Mouse (Mus musculus) gastrocnemius, postnatal 4 days (tissue): Measurements from ENCODE around the gene Fstl3. TPM values are rescaled to one million over a fixed set of nuclear protein-coding genes. Genes with fewer than 3 reads are reported as not detected.

ENCODE experiments used
- DNase-seq, 2 experiments: peaks; one replicate each; pipeline ENCODE4 v3.0.0; 2021 to 2022; ENCODE audit warnings: low spot score in 2 of 2, mixed read lengths in 2 of 2
- total RNA-seq, 2 experiments: library from RNA; stranded (reverse); gene quantifications; 2 replicates each; pipeline ENCODE4 v1.2.3; 2021

Fstl3 gene
- total RNA-seq, 2 experiments from 2014 or later: 1.1 to 2.1 TPM

DNA sequence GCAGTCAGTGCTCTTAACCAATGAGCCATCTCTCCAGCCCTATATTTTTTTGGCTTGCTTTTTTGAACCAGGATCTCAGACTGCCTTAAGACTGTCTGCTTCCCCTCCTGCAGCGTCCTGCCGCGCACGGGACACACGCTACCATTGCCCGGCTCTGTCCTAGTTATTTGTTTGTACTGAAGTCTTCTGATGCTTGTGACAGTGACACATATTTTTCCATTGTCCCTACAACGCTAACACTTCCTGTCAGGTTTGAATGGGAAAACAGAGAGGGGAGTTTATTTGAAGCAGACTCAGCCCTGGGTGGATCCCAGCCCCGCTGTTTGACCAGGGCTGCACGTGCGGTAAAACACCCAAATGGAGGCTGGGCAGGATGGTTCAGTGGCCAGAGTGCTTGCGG, 31.7 kb downstream of the Fstl3 start:
- DNase-seq: no peak

DNA sequence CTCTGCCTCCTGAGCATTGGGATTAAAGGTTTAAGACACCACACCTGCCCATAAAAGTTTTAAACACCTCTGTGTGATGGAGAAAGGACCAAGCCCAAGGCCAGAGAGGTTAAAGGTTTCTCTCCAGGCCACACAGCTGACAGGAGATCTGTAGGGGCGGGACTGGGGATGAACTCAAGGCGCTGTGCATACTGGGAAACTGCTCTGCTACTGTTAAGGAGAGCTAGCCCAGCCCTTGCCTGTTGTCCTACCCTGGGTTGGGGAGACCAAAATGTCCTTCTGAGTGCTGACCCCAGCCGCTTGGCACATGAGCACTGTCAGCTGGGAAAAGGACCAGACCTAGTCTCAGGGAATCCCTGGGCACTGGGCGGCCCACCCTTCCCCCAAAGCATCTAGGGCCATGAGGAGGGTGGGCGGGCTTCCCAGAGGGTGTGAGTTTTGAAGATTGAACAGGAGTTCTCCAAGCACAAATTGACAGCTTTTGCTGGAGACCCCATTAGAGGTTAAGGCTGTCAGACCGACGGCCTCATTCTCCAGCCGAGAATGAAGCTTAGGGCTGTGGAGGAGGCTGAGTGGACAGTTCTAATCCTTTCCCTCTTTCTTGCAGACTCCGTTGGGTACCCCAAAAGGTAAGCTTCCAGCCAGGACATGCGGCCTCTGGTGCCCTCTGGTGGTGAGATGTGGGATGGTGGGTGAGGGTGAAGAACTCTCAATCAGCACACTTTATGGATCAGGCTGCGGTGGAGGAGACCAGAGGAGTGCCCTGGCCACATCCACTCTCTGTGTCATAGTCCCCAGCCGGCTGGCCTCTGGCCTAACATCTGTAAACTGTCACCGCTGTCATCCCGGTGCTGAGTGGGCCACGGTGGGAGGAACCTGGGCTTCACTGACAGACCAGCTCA, 34.9 kb downstream of the Fstl3 start:
- DNase-seq: peak; percentile 70 to 83

DNA sequence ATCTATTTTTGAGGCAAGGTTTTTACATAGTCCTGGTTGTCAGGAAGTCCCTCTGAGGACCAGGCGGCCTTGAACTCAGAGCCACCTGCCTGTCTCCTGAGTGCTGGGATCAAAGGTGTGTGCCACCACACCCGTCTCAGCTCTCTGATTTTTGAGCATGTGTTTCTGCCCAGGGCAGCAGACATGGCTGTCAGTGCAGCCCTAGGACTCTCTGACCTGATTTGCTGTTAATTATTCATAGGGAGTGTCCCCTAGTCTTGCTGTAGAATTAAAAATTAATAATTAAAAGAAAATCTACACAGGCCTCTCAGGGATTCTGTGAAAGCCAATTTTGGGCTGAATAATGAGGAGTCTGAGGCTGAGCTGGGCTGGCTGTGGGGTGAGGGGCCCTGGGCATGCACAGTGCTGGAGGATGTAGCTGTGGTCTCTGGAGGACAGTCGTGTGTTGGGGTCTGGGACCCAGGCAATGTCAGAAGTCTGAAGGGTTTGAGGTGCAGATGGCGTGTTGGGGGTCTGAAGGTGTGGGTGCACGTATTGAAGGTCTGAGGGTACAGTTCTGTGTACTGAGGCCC, 37.3 kb downstream of the Fstl3 start:
- no peak for DNase-seq

DNA sequence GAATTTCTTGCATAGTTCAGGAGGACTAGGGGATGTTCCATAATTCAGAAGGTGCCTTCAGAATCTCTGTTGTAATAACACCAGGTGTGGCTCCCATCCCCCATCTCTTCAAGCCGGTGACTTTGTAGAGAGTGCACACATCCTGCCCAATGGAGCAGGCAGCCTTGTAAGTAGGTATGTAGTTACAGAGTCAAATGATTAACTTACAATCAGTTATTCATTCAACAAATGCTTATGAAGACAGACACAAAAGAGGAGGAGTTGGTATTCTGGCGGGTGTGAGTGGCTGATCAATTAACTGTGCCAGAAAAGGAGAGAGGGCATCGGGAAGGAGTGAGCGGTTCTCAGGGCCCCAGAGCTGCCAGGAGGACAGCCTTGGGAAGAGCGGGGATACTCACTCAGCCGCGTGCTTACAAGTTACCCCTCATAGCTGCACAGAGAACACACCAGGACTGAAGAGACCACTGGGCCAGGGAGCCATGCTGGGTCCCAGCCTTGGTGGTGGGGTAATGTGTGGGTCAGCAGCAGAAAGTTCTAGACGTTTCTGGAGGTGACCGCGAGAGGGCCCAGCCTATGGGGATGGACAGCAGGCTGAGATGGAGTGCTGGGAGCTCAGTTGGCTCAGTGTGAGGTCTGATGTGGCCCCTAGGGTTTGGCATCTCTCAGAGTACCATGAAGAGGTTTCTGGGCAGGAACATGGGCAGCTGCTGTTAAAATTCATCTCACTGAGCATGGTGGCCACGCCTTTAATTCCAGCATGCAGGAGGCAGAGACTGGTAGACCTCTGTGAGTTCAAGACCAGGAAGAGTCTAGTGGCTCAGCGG, 38.8 kb downstream of the Fstl3 start:
- DNase-seq: no peak

DNA sequence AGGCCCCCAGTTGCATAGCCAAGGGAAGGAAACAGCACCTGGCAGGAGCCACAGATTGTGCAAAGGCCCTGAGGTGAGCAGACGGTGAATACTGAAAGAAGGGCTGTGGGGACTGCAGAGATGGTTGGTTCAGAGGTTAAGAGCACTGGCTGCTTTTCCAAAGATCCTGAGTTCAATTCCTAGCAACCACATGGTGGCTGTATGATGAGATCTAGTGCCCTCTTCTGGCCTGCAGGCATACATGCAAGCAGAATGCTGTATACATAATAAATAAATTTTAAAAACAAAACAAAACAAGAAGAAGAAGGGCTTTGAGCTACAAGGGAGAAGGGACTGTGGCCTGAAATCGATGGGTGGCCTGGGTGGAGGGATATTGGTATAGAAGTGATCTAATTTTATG, 40.0 kb downstream of the Fstl3 start:
- no peak for DNase-seq

DNA sequence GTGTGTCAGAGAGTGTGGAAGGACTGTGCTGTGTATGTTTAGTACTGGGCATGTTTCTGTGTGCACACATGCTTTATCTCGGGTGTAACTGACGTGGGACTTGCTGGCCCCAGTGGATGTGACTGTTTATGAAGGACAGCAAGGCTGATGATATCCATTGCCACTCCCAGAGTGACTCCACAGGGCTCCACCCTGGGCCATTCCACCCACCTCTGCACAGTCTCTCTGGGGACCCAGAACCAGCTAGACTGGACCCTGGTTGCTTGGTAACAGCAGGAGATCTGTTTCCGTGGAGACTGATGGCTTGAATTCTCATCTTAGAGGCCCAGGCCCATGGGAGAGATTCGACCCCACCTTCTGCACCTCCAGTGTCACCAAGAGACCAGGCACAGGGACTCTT, 41.2 kb downstream of the Fstl3 start:
- no peak for DNase-seq

DNA sequence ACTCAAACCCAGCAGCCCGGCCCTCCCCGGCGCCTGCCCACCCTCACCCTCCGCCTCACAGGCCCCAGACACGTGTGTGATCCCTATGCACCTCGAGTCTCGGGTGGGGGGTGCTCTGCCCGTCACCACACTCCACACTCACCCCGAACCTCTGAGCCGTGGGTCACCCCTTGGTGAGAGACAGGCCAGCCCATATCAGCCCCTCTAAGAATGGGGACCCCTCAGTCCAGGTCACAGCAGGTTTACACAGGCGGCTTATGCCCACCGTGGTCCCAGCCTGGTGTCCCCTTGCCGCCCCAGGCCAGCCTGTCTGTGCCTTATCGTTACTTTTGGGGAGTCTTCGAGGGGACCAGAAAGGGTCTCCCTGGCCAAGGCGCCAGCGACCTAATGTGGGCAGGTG, 42.5 kb downstream of the Fstl3 start:
- DNase-seq: no peak

DNA sequence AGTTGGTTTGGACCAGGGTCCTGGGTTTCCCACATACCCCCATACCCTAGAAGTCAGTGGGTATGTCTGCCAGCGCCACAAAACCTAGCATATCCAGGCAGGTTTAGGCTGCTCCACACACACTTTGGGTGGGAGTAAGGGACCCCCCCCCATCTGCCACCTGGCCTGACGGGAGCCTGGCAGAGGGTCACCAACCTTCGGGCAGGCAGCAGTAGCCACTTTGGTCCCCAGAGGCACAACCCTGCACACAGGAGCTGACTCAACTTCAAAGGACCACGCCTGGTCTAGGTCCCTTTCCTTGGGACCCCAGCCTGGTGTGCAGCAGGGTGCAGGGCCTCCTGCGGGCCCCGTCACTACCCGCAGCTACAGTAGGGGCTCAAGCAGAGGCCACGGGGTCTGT, 43.2 kb downstream of the Fstl3 start:
- no peak for DNase-seq

DNA sequence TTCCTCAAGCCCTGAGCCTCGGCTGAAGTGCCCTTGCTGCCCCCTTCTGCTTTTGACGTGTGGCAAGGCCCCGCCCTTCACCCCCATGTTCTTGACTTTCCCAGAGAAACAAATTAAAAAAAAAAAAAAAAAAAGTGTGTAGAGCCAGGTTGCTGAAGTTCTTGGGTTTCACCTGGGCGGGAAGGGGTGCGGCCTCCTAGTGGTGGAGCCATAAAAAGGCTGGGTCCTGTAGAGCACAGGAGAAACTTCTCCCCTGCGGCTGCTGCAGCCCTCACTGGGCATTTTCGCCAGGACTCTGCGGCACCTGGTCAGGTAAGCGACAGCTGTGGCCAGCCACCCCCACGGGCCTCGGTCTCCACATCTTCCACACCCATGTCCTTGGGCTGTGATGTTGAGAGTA, 43.7 kb downstream of the Fstl3 start, which contains the start of gene Misp:
Gene Misp (plus strand): TSS at position 208 of the 400 bp plus-strand sequence.
- DNase-seq: no peak

DNA sequence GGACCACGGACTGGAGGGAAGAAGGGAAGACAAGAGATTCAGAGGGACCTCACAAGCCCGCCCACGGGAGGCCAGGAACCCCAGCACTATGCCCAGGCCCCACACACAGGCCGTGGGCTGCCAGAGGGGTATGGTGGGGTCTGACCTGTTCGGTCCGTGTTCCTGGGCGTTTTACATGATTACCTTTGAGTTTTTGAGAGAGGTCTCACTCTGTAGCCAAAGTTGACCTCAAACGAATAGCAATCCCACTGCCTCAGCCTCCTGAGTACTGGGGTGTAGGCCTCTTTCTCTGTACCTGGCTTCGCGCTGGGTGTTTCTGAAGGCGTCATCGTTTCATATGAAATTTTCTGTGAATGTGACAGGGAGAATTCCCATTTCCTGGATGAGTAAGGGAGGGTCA, 44.7 kb downstream of the Fstl3 start:
- no peak for DNase-seq

DNA sequence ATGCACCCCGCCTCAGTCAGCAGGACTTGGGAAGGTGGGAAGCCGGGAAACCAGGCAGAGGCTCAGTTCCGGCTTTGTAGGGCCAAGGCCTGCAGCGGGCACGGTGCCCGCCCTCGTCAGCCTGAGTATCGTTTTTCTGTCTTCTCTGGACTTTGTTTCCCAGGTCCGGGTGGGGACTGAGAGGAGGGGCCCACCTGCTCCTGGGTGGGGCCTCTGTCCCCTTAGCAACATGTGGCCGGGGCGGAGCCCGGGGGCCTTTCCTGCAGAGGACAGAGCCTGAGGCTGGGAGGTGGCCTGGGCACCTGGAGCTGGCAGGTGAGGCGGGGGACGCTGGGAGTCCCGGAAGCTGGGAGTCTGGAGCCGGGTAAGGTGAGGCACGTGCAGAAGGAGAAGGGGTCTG, 45.3 kb downstream of the Fstl3 start:
- no peak for DNase-seq

DNA sequence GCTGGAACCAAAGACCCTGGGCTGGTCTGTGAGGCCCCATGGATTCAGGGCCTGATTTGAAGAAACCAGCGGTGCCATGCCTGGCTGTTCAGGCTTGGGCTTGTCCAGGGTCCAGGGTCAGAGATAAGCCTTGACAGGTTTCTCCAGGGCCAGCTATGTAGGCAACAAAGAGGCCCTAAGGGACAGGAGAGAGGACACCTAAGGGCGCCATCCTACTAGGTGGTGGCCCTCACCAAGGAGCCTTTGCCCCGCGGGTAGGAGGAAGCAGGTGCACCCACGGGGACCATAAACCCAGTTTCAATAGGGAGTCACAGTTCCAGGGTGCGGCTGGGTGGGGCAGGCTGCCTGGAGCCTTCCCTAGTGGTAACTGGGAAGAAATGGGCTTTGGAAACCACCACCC, 45.9 kb downstream of the Fstl3 start:
- no peak for DNase-seq

DNA sequence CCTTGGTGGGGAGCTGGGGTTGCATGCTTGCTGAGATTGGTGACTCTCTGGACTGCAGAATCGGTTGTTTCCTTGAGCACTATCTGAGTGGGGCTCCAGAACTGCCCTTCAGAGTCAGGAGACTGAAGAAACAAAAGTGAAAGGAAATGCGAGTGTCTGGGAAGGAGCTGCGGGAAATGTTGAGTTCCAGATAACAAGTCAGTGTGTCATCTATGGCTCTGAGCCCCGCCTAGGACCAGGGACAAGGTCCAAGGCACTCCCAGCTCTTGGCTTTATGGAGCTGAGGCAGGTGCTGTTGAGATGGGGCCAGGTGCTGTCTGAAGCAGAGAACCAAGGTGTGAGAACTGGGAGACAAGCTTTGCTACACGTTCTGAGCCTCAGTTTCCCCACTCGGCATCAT, 47.3 kb downstream of the Fstl3 start:
- no peak for DNase-seq

DNA sequence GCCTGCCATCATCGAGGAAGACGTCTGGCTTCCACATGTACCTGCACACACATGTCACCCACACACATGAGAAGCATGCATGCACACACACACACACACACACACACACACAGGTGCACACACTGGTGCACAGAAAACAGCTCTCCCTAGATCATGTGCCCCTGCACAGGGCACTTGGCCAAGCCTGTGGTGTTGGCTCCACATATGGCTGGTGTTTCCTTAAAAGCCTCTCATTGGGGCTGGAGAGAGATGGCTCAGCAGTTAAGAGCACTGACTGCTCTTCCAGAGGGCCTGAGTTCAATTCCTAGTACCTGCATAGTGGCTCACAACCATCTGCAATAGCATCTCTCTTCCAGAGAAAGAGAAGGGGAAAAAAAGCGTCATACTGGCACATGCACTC, 54.5 kb downstream of the Fstl3 start:
- no peak for DNase-seq

Other genes starting within 250 kb of the Fstl3 start
- 1 to 10 TPM; 4.5 to 4.6 TPM for gene Plpp2, start 243.5 kb upstream of the Fstl3 start, total RNA-seq
- gene Mier2, start 222.1 kb upstream of the Fstl3 start, total RNA-seq: 10 to 100 TPM; 24.0 to 25.4 TPM
- not detected for gene Theg, start 189.9 kb upstream of the Fstl3 start, total RNA-seq
- under 1 TPM; 0.07 to 0.13 TPM for gene C2cd4c, start 163.2 kb upstream of the Fstl3 start, total RNA-seq
- gene Shc2, start 139.4 kb upstream of the Fstl3 start, total RNA-seq: 1 to 10 TPM; 5.8 to 5.9 TPM
- not detected for gene Odf3l2, start 131.5 kb upstream of the Fstl3 start, total RNA-seq
- under 1 TPM in 1 of 2 experiments, not detected in 1; 0.39 TPM for gene Madcam1, start 112.7 kb upstream of the Fstl3 start, total RNA-seq
- gene Tpgs1, start 107.9 kb upstream of the Fstl3 start, total RNA-seq: 10 to 100 TPM; 21.2 to 21.6 TPM
- gene Cdc34, start 95.1 kb upstream of the Fstl3 start, total RNA-seq: 100 to 1,000 TPM; 307 to 315 TPM
- gene Gzmm, start 88.3 kb upstream of the Fstl3 start, total RNA-seq: 1 to 10 TPM; 2.5 to 3.8 TPM
- gene Bsg, start 72.8 kb upstream of the Fstl3 start, total RNA-seq: 100 to 1,000 TPM; 390 to 392 TPM
- under 1 TPM; 0.96 TPM for gene Hcn2, start 60.6 kb upstream of the Fstl3 start, total RNA-seq
- gene Polrmt, start 30.7 kb upstream of the Fstl3 start, total RNA-seq: 10 to 100 TPM; 25.5 to 27.8 TPM
- not detected for gene Fgf22, start 22.2 kb upstream of the Fstl3 start, total RNA-seq
- gene Rnf126, start 10.3 kb upstream of the Fstl3 start, total RNA-seq: 10 to 100 TPM; 45.0 to 52.5 TPM
- gene Prss57, start 13.7 kb downstream of the Fstl3 start, total RNA-seq: not detected
- 10 to 100 TPM; 42.1 to 50.8 TPM for gene Palm, start 16.3 kb downstream of the Fstl3 start, total RNA-seq
- gene Misp, start 43.7 kb downstream of the Fstl3 start, total RNA-seq: under 1 TPM in 1 of 2 experiments, not detected in 1; 0.42 TPM
- gene Ptbp1, start 77.2 kb downstream of the Fstl3 start, total RNA-seq: 100 to 1,000 TPM; 167 to 170 TPM
- under 1 TPM in 1 of 2 experiments, not detected in 1; 0.47 TPM for gene Prtn3, start 97.2 kb downstream of the Fstl3 start, total RNA-seq
- 1 to 10 TPM; 1.2 to 1.3 TPM for gene Plppr3, start 97.4 kb downstream of the Fstl3 start, total RNA-seq
- gene Elane, start 109.0 kb downstream of the Fstl3 start, total RNA-seq: under 1 TPM in 1 of 2 experiments, not detected in 1; 0.29 TPM
- 100 to 1,000 TPM in 1 of 2 experiments, 10 to 100 TPM in 1; 85.8 to 154 TPM for gene Cfd, start 113.6 kb downstream of the Fstl3 start, total RNA-seq
- 10 to 100 TPM; 39.4 to 41.1 TPM for gene Med16, start 131.7 kb downstream of the Fstl3 start, total RNA-seq
- not detected for gene Gm26602, start 133.6 kb downstream of the Fstl3 start, total RNA-seq
- gene Kiss1r, start 139.7 kb downstream of the Fstl3 start, total RNA-seq: under 1 TPM; 0.41 to 0.56 TPM
- 100 to 1,000 TPM in 1 of 2 experiments, 10 to 100 TPM in 1; 97.9 to 102 TPM for gene R3hdm4, start 143.9 kb downstream of the Fstl3 start, total RNA-seq
- 1 to 10 TPM; 4.5 to 4.9 TPM for gene Arid3a, start 149.8 kb downstream of the Fstl3 start, total RNA-seq
- gene Wdr18, start 182.9 kb downstream of the Fstl3 start, total RNA-seq: 10 to 100 TPM; 27.7 to 28.3 TPM
- gene Grin3b, start 193.4 kb downstream of the Fstl3 start, total RNA-seq: under 1 TPM; 0.10 to 0.27 TPM
- gene Tmem259, start 207.1 kb downstream of the Fstl3 start, total RNA-seq: 100 to 1,000 TPM; 109 to 119 TPM
- 10 to 100 TPM; 51.0 to 55.0 TPM for gene Cnn2, start 211.3 kb downstream of the Fstl3 start, total RNA-seq
- gene Abca7, start 219.2 kb downstream of the Fstl3 start, total RNA-seq: 1 to 10 TPM; 4.8 to 4.9 TPM
- gene Arhgap45, start 239.4 kb downstream of the Fstl3 start, total RNA-seq: 1 to 10 TPM; 4.0 to 4.7 TPM